Mouse (Mus musculus): ENCODE data around the gene Smg6.

DNA sequence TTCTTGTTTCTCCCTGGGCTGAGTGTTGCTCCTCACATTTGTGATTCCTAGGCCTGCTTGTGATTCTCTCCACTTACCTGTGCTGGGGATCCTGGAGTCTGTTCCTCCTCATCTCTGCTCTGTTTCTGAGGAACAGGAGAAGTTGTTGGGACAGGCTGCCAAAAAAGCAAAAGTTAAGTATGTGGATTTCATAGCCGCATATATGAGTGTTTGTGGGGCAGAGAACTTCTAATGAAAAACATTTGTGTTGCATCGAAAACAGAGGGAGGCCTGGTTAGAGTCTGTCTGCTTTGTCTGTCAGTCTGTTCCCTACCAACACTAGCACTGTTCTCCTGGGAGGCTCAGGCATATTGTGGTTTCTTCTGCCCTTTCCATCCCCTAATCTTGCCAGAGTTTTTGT, 148.1 kb downstream of the Smg6 start:
- TF ChIP-seq POLR2A (IDR thresholded peaks at IDR 0.05; ENCODE audit: insufficient read depth, low read length): no peak
- TF ChIP-seq CTCF (IDR thresholded peaks at IDR 0.05; ENCODE audit: low read depth, low read length): no peak
- no peak for TF ChIP-seq EP300 (IDR thresholded peaks at IDR 0.05; ENCODE audit: insufficient read depth, low read depth, low read length)

Measured in ES-Bruce4 (cell line).